Mouse (Mus musculus) layer of hippocampus, adult 8-10 months (tissue): Measurements from ENCODE around the gene Map1b. TPM values are rescaled to one million over a fixed set of nuclear protein-coding genes. Genes with fewer than 3 reads are reported as not detected.

Experiments used
- DNase-seq, 2 experiments: peaks; one replicate each; pipeline ENCODE4 v3.0.0; 2022; ENCODE audit warnings: low spot score in 2 of 2
- total RNA-seq, 4 experiments: library from RNA; stranded (reverse); gene quantifications; 2 replicates each; pipeline ENCODE4 v1.2.4; 2022

The Map1b gene
- 100 to 1,000 TPM; 617 to 716 (median 673) TPM for total RNA-seq

- DNase-seq: peak; percentile 73 to 83
These were observed at the start of gene Map1b for GRCm38 (mm10) chr13:99516448-99516881. Gene Map1b, minus strand, starts transcription at chr13:99516540.

GRCm38 (mm10) chr13:99564346-99564745 lies 48.0 kb upstream of the Map1b start:
- no peak for DNase-seq

GRCm38 (mm10) chr13:99563021-99563420 lies 46.7 kb upstream of the Map1b start:
- no peak for DNase-seq

DNA sequence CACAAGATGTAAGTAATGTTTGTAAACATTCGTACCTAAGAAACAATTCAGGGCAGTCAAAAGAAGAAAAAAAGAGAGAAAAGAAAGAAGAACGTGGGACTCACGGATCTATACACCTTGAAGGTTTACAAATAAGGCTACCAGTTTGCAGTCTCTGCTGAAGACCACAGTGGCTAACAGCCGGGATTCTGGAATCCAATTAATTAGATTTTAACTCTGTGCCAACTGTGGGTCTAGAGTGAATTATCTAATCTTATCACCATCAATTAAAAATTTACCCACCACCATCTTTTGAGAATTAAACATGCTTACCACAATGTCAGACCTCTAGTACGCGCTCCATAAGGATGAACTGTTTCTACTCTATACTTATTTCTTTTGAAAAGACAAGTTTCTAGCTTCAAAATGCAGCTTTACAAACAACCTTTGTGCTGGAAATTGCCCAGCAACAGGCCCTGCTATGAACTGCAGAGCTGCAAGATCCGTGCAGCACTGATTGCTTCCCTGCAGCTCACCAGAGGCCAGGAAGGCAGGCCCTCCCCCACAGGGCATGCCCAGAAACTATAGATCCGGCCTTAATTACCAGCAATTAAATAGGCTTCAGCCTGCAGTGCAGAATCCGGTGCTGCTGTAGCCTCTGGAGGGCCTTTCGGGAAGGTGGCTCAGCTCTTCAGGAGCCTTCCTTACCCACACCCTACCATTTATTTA lies 45.7 kb upstream of the Map1b start:
- DNase-seq: no peak

- peak in 1 of 2 experiments; percentile 37 for DNase-seq
These were observed 44.6 kb upstream of the Map1b start for GRCm38 (mm10) chr13:99560674-99561639.

GRCm38 (mm10) chr13:99558216-99558906 lies 42.0 kb upstream of the Map1b start:
- no peak for DNase-seq

GRCm38 (mm10) chr13:99557813-99558212 lies 41.5 kb upstream of the Map1b start:
- no peak for DNase-seq

- DNase-seq: no peak
These were observed 41.0 kb upstream of the Map1b start for GRCm38 (mm10) chr13:99557331-99557730.

- DNase-seq: no peak
These were observed 38.6 kb upstream of the Map1b start for GRCm38 (mm10) chr13:99554960-99555359.

GRCm38 (mm10) chr13:99554466-99554865 lies 38.1 kb upstream of the Map1b start:
- DNase-seq: no peak

- DNase-seq: no peak
These were observed 36.0 kb upstream of the Map1b start for GRCm38 (mm10) chr13:99552381-99552780.

DNA sequence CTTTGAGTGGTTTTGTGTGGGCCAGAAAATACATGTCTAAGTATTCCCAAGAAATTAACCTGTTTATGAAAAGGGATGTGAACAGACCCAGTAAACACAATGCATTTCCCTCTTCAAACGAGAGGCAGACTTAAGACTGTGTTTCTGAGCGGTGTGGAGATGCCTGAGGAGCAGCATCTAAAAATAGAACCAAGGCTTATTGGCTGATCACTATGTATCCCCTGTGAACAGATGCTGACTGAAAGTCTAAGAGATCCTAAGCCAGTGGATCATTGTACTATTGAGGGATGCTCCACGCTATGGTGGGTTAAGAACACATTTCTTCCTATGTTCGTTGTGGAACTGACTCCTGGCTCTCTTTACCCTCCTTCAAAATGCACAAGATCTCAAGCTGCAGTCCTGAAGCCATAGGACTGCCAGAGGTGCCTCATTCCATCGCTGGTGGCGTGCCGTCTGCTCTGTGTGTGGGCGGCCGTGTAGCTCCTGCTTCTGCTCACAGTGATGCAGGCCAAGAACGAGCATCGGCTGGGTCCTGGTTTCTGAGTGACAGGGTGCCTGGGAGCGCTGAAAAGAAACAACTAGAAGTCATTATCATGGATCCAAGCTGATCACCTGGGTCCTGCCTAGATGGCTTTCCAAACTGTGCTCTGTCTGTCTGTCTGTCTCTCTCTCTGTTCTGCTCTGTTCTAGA lies 34.5 kb upstream of the Map1b start:
- peak; percentile 20 to 23 for DNase-seq

- no peak for DNase-seq
These were observed 33.7 kb upstream of the Map1b start for GRCm38 (mm10) chr13:99550060-99550459.

DNA sequence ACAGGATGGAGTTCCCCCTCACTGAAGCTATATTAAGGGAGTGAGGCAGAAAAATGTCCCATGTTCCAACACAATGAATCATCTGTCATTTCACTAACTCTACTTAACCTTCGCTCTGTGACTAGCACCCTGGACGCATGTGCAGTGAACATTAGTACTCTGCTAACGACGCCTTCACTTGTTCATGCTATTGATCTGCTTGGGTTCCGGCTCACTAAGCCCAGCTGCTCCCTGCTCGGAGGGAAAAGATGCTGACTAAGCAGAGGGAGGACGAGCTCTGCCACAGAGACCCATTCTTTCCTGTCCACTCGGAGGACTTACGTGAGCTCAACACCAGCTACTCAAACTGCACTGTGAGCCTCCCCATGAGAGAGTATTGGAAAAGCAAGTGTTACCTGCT lies 33.2 kb upstream of the Map1b start:
- DNase-seq: no peak

- no peak for DNase-seq
These were observed 30.5 kb upstream of the Map1b start for GRCm38 (mm10) chr13:99546832-99547231.

DNA sequence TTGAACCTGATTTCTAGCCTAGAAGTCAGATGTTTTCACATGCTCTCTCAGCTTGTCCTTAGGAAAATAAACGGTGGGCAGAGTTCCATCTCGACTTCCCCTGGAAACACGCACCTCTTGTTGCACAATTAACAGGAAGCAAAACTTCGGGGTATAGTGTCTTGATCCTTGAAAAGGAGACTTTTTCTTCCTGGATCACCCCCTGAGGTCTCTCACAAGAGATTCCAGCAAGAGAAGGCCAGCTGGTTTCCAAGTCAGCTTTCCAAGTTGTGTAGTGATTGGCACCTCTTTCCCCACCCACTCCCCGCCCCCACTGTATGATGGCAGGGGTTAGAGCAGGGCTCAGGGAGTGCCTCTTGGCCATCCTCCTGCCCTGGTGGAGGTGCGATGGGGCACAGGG lies 28.9 kb upstream of the Map1b start:
- DNase-seq: no peak

- DNase-seq: no peak
These were observed 25.3 kb upstream of the Map1b start for GRCm38 (mm10) chr13:99541429-99542267.

DNA sequence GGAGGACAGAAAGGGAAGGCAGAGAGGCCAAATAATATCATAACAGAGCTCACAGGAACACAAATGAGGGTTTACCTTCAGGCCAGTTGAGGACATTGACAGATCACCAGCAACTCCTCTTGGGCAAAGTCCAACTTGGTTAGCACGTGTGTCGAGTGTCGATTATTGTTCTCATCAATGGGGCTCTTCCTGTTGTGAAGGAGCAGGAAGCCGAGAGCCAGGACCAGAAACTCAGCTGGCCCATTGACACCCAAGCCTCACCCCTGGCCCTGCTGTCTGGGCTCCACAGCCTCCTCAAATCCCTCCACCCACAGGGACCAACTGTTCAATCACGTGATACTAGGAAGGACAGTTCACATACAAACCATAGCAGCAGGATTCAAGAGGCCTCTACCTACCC lies 22.9 kb upstream of the Map1b start:
- no peak for DNase-seq

DNA sequence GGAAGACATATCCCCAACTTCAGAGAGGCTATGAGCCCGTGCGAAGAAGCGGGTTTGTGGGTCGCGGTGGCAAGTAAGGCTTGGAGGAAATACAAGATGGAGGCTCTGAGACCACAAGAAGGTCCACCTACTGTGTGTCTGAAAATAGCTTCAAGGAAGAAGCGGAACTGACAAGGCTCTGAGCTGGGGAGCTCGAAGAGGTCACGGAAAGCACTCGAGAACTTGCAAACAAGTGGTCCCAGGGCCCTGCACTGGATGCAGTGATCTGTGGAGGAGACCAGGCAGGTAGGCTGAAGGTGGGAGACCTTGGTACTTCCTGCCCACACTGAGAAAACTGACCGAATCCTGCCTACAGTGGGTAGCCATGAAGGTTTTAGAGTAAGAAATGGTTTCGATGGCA lies 22.5 kb upstream of the Map1b start:
- no peak for DNase-seq

DNA sequence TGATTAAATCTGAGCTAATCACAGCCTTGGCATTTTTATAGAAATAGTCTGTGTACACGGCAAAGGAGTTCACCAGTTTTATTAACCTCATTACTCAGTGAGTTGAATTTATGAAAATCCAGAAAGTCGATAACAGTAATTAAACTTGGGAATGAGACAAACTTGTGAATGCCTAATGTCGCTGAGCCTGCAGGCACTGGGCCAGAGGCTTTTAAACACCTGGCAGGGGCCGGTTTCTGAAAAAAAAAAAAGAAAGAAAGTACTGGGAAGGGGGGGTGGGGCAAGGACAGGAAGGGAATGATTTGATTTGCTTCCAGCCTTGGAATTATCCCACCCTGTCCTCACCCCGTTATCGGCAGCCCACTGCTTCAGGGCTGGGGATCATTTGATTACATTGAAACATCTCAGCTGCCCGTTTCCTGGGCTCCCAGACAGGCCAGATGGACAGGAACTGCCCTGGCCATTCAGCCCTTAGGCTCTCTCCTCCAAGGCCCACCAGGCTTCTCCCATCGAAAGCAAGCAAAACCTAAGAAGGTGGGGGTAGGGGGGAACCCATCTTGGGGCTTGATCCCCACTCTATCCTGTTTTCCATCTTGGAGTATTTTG lies 21.7 kb upstream of the Map1b start:
- DNase-seq: no peak
